Mouse (Mus musculus) heart, adult 9 months (tissue): Measurements from ENCODE around the gene Aup1.

ENCODE experiments used
- DNase-seq, 2 experiments: peaks; one replicate each; pipeline ENCODE4 v3.0.0; 2022; ENCODE audit warnings: low spot score in 2 of 2

Gene Aup1

DNA sequence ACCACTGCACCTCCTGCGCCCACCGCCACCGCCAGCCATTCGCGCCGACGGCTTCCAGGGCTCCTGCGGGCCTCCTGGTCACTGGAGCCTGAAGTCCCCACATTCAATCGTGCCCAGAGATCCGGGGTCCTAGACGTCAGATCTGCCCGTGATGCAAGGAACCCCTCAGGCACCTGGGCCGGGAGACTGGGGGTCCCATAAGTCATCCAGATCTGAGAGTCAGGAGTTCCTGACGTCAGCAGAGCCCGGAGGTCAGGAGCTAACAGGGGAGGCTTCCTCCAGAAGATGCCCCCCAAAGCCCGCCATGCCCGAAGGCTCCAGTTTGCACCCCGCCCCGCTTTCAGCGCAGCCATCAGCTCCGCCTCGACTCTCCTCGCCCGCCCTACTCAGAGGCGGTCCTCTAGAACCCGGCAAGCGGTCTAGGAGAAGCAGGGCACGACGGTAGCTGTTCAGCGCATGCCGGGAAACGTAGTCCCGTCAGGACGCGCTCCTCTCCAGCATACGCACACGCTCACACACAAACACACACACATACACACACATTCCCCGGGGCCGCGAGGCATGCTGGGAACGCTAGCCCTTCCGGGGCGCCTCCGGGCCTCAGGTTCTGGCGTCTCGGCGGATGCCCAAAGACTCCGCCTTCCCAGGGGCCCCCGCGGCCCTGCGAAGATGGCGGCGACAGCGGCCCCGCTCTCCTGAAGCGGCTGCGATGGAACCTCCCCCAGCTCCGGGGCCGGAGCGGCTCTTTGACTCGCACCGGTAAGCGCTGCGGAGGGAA lies at the start of gene Aup1:
Gene Aup1 (plus strand): TSS at position 448 of the 778 bp plus-strand sequence.
- DNase-seq: peak; percentile 96 to 97

DNA sequence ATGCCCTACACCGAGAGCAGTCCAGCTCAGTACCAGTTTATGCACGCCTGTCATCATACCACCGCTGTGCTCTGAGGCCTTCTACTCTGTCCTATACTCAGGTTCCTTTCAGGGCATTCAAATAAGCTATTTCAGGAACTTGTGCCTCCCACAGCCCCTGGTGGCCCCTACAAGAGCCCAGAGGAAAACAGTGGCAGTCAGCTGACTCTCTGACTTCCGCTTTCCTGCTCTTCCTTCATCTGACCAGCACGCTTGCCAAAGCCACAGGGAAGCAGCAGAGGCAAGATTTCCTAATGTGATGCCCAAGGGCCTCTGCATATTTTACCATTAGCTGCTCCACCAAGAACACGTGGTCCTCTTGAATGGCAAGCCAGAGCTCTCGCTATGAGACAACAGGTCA lies 49.4 kb upstream of the Aup1 start:
- DNase-seq: peak; percentile 41 to 72

DNA sequence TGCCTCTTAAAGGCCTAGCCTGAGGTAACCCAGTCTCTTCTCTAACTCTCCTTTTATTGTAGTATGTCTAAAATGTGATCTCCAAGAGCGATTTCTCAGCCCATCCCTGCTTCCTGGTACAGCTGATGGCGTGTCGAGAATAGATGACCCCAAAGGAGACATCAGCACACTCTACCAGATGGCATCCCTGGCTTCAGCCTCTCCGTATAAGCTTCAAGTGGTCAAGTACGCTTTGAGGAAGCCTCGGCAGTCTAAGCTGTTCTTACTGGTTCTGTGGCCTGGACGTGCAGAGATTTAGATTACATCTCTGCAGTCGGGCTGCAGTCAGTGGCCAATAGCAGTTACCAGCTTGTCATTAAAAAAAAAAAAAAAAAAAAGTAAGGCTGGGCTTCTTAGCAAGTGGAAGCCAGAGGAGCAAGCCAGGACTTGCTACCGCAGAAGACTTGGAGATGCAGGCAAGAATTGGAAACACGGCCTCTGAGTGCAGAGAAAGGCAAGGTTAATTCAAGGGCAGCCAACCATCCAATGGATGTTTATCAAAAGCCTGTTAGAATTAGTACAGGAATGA lies 48.8 kb upstream of the Aup1 start:
- DNase-seq: no peak

DNA sequence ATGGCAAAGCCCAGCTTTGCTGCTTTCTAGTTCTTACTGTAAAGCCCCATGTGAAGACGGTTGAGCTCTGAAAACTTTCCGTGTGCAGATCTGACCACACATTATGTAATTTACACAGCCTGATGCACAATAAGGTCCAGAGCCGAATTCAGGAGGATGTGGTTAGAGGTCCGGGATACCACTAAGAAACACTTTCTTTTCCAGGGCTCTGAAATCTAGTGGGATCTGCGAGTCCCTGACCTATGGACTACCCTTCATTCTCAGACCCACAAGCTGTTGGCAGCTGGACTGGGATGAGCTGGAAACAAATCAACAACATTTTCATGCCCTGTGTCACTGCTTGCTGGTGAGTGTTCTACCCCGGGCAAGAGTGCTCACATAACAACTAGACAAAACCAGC lies 48.2 kb upstream of the Aup1 start:
- no peak for DNase-seq

DNA sequence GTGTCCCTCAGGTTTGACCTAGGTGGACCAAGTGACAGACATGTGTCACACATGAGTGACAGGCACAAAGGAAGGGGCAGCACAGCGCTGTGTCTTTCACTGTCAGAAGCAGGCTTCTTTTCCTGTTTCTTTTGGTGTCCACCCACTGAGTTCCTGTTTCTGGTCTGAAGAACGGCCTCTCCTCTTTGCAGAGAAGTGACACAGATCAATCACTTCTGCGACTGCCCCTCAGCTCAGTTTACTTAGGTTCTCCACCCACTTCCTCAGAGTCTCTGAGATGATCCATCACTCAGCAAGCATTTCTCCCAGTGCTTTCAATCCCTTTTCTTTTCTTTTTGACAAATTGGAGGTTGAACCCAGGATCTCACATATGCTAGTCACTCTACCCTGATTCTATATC lies 45.7 kb upstream of the Aup1 start:
- DNase-seq: peak in 1 of 2 experiments; percentile 32

DNA sequence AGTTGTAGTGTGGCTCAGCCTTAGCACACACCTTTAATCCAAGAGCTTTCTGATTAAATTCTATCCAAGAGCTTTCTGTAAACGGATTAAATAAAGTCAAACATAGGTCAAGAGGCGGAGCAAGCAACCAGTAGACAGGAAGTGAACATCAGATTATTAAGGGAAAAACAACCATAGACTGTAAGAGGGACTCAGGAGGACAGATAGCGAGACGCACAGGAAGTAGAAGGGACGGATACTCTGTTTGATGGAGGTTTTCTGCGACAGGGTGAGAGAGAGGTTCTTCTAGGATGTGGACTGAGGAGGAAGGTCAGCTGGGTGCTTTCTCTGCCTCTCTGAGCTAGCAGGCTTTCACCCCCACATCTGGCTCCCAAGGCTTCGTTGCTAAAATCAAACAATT lies 44.3 kb upstream of the Aup1 start:
- no peak for DNase-seq

DNA sequence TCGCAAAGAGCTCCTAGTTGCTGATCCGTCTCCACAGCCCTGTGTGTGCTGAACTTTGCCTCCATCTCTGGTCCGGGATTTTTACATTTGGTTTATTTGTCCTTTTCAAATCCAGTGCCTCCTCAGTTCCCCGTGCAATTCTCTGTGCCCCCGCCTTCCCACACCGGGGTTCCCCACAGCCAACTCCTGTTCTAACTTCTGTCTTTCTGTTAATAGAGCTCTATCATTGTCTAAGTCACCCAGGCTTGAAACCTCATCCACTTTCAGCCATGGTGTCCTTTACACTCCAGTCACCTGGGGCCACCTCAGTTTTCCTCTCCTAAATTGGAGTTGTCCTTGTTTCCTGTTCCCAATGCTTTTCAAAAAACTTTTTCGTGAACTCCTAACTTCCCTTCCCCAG lies 43.1 kb upstream of the Aup1 start:
- DNase-seq: no peak

DNA sequence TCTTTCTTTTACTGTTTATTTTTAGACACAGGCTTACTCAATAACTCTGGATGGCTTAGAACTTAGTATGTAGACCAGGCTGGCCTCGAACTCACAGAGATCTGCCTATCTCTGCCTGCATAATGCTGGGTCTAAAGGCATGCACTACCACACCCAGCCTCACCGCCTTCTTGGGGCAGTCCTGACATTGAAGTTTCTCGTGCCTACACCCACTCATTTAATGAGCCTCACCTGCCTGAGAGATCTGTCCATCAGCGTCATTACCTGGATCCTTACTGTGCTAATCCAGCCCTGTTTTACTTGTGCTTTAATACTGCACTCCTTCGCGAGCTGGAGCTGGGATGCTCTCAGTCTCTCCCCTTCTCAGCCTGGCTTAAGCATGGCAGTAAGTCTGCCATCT lies 42.6 kb upstream of the Aup1 start:
- DNase-seq: no peak

DNA sequence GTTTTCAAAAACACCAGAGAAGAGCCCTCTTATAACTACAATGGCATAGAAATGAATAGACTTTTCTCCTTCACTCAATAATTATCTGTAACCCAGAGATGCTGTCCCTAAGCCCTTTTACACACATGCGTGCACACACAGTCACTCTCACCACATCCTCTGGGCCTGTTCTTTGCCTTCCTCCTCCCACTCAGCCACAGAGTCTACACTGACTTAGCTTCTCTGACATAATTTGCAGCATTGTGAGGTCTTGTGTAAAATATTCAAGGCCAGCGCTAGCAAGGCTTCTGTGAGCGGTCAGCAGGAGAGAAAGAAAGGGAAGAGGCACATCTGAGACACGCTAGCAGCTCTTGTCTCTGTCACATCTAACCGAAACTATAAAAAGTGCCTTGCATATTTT lies 40.9 kb upstream of the Aup1 start:
- no peak for DNase-seq

DNA sequence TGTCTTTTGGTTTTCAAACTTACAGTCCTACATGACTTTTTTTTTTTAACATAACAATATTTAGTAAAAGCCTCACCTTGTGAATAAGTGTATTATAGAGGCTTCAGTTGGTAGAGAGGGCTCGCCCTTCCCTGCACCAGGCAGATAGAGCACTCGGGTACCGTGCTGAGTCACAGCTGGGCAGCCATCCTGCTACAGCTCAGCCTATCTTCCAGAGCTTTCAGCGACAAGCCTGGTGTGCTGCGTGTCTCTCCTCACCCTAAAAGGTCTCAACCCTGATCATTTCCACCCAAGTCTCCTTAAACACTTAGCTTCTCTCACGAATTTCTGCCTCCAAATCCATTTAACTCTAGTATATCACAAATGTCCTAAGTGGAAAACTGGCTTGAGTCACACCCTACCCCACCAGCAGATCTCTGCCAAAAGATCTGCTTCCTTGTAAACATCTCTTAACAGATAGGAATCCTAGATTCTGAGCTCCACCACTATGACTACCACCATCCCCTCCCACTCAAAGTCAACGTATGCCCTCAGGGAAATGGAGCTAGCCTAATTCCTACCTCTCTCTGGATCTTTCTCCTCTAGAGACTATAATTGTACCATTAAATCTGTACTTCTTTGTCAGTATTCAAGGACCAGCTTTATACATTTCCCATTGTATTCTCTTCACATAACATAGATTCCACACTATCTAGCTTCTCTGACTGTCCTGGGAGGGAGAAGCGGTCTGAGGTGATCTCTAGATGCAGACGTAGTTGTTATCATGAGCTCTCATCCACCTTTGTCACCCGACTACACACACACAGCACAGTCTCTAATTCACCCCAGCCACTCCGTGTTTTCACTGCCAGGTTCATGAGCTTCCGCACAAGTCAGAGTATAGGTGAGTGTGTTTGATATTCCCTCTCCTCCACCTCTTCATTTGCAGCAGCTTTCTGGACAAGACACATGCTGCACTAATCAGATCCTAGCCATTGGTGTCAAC lies 39.5 kb upstream of the Aup1 start:
- no peak for DNase-seq

DNA sequence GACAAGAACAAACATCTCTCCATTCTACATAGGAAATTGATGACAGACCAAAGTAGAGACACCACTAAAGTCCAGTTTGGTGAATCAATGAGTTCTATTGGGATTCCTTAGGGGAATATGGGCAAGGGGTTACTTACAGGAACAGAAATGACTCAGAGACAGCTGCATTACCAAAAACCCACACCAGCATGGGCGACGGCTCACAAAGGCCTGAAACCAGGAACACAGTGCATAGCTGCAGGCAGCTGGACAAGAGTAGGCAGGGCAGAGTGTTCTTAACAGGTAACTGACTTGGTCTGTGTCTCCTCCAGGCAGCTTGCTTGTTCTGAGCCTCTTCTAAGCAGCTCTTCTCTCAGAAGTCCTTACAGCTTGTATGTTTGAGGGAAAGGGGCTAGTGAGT lies 38.6 kb upstream of the Aup1 start:
- no peak for DNase-seq

DNA sequence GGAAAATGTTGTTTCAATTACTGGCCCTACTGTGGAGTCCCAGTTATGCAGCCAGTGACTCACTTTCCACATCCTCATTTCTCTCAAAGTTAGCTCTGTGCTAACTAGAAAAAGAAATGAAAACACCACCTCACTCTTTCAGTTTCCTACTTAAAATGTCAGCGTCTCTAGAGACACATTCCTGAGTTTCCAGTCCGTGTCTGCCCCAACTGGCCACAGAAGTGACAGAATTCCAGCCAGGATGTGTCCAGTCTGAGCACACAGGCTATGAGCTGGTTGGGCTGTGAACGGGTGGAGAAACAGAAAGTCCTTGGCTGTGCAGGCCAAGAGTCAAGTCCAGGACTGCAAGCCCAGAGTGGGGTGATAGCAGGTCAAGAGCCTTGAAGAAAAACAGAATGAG lies 37.1 kb upstream of the Aup1 start:
- peak; percentile 81 to 86 for DNase-seq

DNA sequence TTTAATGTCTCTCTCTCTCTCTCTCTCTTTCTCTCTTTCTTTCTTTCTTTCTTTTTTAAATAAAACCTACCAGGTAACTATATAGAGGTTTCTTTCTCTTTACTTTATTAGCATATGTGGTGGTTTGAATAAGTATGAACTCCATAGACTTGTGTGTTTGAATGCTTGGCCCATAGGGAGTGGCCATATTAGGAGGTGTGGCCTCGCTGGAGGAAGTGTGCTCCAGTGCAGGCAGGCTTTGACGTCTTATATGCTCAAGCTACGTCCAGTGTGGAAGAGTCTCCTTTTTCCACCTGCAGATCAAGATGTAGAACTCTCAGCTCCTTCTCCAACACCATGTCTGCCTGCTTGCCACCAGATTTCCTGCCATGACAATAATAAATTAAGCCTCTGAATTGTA lies 35.3 kb upstream of the Aup1 start:
- DNase-seq: no peak

DNA sequence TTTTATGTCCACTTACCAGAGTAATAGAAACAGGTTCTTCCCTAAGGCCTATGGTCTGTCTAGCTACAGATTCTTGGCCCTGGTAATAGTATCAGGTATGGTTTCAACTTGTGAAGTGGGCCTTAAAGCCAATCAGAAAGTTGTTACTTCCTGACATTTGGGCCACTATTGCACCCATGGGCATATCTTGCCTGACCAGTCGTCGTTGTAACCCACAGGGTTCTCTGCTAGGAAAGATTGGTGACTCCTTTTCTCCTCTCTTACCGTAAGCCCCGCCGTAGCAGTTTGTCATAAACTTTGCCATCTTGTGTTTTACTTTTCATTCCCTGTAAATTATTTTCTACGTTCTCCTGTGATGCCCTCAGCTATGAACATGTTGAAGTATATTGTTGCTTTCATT lies 34.2 kb upstream of the Aup1 start:
- DNase-seq: no peak

DNA sequence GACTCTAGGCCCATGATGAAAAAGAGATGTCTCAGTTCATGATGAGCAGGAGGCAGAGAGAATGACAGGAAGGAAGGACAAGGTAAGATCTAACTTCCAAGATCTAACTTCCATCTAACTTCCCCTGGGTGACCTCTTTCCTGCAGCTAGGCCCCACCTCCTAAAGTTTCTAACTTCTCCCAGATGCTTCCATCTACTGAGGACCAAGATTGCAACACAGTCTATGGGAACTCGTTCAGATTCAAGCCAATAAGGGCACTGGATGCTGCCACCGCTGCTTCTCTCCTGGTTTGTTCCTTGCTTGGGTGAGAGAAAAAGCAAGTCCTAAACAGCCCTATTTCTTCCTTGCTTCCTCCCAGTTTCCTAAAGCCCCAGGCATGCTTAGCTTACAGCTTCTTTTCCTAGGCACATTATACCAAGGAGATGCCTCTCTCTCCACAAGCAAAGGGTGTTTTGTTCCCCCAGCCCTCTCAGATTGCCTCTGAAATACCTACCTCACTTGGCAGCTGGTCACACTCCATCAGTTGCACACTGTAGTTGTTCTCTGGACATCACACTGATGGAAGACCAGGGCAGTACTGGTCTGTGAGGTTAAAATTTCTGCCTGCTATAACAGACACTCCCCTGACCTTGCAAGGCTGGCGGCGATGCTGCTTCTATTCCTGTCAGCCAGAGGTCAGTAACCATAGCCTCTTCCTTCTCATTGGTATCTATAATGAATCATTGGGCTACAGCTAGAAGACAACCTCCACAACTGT lies 33.3 kb upstream of the Aup1 start:
- no peak for DNase-seq

DNA sequence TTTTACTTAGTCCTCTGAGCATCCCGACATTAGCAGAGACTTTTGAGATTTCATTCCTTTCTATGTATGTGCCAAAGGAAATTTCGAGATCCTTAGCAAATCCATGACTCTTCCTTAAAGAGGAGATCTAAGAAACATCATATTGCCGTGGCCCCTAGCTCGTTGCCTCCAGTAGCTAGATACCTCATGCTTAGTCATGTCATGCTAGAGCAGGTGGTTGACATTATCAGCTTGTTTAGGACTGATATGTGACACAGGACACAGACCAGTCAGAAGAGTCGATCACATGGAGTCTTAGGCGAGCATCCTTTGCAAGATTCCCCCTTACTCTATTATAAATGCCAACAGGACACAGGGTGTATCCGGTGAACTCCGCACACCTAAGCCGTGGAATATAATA lies 31.3 kb upstream of the Aup1 start:
- no peak for DNase-seq

DNA sequence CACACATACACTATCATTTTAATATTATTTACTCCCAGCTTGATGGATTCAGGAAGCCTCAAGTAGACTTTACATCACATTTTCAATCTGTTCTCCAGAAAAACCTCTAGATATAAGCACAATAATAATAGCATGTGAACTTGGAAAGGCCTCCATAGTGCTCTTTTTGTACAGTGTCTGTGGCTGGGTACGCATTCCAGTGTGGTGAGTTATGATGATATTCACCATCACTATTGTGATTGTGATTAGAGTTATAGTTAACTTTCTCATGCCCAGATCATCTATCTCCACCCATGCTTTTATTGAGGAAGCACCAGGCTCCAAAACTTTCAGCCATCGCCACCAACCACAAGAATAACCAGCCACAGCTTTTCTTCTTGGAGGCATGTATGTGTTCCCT lies 30.5 kb upstream of the Aup1 start:
- DNase-seq: no peak

DNA sequence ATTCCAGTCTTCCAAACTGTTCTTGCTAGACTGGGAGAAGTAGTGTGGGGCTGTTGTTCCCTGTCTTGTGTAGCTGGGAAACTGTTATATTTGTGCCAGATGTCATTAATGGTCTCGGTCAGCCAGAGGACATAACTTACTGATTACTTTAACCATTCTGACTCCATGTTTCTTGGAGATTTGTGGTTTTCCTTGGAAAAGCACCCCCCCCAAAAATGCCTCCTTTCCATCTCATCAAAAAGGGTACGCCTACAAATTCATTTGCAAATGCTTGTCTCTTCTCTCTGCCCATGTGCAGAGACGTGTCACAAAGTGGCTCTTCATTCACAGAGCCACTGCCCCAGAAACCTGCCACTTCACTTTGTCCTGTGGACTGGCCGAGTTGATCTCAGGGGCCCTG lies 29.9 kb upstream of the Aup1 start:
- DNase-seq: no peak

DNA sequence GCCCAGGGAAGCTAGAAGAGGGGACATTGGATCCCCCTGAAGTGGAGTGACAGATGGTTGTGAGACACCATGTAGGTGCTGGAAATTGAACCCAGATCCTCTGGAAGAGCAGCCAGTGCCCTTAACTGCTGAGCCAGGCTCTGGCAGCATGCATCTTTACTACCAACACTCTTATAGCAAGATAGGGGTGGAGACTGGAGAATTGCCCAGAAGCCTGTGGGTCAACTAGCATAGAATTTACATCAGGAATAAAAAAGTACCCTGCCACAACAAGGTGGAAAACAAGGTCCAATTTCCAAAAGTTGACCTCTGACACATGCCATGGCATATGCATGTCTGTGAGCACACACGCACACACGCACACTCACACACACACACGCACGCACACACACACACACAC lies 29.1 kb upstream of the Aup1 start:
- DNase-seq: no peak

DNA sequence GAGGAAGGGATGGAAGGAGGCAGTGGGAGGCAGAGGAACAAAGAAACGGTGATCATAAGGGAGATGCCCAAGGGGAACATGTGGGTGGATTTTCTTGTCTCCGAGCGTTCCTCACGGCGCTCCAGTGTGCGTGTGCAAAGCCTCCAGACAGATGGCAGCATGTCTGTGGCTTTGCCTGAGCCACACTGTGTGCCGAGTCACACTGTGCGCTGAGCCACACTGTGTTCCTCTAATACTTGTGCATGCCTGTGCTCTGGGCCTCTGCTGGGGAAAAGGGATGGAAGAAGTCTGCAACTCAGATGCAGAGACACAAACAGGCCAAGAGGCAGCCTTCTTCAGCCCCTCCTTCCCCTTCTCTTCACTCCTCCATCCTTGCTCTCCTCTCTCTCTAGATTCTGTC lies 27.0 kb upstream of the Aup1 start:
- no peak for DNase-seq

DNA sequence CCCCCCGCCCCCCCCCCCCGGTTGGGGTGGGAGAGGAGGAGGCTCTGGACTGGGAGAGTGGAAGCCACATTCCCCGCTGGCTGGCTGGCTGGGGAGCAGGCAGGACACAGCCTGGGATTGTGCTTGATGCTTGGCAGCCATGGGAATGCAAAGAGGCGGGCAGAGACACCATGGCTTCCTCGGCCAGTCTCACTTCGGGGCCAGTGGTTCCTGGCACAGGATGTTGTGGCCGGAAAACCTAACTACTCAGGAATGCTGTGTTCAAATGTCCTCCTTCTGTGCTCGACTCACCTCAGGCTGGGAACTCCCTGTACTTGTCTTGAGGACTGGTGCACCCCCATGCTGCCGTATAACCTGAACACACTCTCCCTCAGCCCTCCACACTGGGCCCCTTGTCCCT lies 26.6 kb upstream of the Aup1 start:
- no peak for DNase-seq

DNA sequence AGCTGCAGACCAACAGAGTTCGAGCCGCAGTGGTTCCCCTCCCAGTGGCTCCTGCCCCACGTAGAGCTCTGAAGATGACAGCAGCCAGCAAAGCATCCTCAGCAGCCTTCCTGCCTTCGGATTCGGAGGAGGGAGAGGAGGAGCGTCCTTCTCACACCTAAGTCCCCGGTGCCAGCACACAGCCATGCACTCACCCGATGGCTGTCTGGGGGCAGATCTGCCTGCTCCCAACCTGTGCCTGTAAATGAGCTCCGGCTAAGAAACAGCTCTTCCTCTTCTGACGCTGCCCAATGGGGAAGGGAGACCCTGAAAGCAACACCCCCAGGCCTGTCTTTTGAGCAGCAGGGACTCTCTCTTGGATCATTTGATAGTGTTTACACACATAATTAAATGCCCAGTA lies 24.5 kb upstream of the Aup1 start:
- DNase-seq: no peak
